Mouse (Mus musculus): Measurements from ENCODE around the gene Kcnd3. TPM values are rescaled to one million over a fixed set of nuclear protein-coding genes. Genes with fewer than 3 reads are reported as not detected.

Gene Kcnd3
- polyA plus RNA-seq, 1 experiment from 2014 or later = 0.62 TPM

- ATAC-seq (replicated peaks; ENCODE audit: extremely low read depth, insufficient read depth, low FRiP score) = no peak
- Histone ChIP-seq H3K4me1 (ENCODE audit: control insufficient read depth, insufficient read depth, low read length) (no peaks in the 10 kb centered on the region), H3K27me3 (ENCODE audit: control insufficient read depth, insufficient read depth, low read length) (no peaks in the 10 kb centered on the region), H3K4me3 (ENCODE audit: low read length) (no peak overlapping the region), H3K9ac (ENCODE audit: low read length) (no peak overlapping the region), H3K4me2 (ENCODE audit: low read depth, low read length) (no peak overlapping the region), H3K36me3 (ENCODE audit: control insufficient read depth, insufficient read depth) (no peaks in the 10 kb centered on the region), H3K27ac (ENCODE audit: low read length) (no peak overlapping the region), H3K9me3 (replicated peaks; ENCODE audit: control insufficient read depth, low read length) (no peaks in the 10 kb centered on the region)
- 28% methylated on average over 3 of the region's 3 CpGs for WGBS
Observed at GRCm38 (mm10) chr3:105570818-105571217, 118.7 kb downstream of the Kcnd3 start.

GRCm38 (mm10) chr3:105571944-105572343 is 119.8 kb downstream of the Kcnd3 start:
- no peak overlapping the region for H3K27ac ChIP-seq (ENCODE audit: low read length)
- no peak overlapping the region for H3K4me2 ChIP-seq (ENCODE audit: low read depth, low read length)
- no peak overlapping the region for H3K9ac ChIP-seq (ENCODE audit: low read length)
- no peak overlapping the region for H3K4me3 ChIP-seq (ENCODE audit: low read length)
- no peak for ATAC-seq (replicated peaks; ENCODE audit: extremely low read depth, insufficient read depth, low FRiP score)
- H3K4me1 ChIP-seq (ENCODE audit: control insufficient read depth, insufficient read depth, low read length) = no peaks in the 10 kb centered on the region
- no peaks in the 10 kb centered on the region for H3K36me3 ChIP-seq (ENCODE audit: control insufficient read depth, insufficient read depth)
- WGBS = 52% methylated on average over 1 of the region's 1 CpGs
- no peaks in the 10 kb centered on the region for H3K27me3 ChIP-seq (ENCODE audit: control insufficient read depth, insufficient read depth, low read length)
- no peaks in the 10 kb centered on the region for H3K9me3 ChIP-seq (replicated peaks; ENCODE audit: control insufficient read depth, low read length)

DNA sequence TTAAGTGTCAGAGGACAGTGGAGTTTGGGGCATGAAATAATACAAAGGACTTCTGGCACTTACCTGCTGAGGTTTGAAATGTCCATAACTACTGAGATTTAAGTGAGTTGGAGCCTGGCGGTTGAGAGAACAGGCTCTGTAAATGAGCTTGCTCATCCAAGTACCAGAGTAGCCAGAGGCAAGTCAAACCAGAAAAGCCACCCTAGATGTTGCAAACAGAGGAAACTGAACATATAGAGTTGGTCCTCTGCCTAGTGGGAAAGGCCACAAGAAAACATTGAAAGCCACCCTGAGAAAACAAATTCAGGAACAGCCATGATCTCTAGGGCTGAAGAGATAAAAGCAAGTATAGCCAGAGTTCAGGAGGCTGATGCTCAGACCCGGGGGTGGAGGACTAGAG is 121.0 kb downstream of the Kcnd3 start:
- no peak for ATAC-seq (replicated peaks; ENCODE audit: extremely low read depth, insufficient read depth, low FRiP score)
- no peak overlapping the region for H3K9ac ChIP-seq (ENCODE audit: low read length)

DNA sequence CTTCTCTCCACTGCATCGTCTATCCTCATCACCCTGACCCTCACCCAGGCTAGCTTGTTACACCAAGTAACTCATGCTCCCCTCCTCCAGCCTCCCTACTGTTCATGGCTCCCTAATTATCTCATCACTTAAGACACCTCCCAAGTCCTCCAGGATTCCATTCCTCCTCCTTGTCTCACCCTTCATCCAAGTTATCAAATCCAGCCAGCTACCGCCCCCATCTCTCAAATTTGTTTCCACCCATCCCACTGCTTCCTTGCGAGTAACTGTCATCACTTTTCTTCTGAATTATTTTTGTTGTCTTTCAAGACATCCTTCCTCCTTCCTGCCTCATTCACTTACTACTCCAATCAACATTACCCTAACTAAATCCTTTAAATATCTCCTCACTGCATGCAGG is 126.2 kb downstream of the Kcnd3 start:
- Histone ChIP-seq H3K36me3 (ENCODE audit: control insufficient read depth, insufficient read depth) (no peaks in the 10 kb centered on the region), H3K4me2 (ENCODE audit: low read depth, low read length) (no peak overlapping the region), H3K27me3 (ENCODE audit: control insufficient read depth, insufficient read depth, low read length) (no peaks in the 10 kb centered on the region), H3K4me3 (ENCODE audit: low read length) (no peak overlapping the region), H3K4me1 (ENCODE audit: control insufficient read depth, insufficient read depth, low read length) (no peaks in the 10 kb centered on the region), H3K9ac (ENCODE audit: low read length) (no peak overlapping the region), H3K9me3 (replicated peaks; ENCODE audit: control insufficient read depth, low read length) (no peaks in the 10 kb centered on the region), H3K27ac (ENCODE audit: low read length) (no peak overlapping the region)
- no peak for ATAC-seq (replicated peaks; ENCODE audit: extremely low read depth, insufficient read depth, low FRiP score)
- 59% methylated on average over 3 of the region's 3 CpGs for WGBS

More for the DNA sequence above, 121.0 kb downstream of the Kcnd3 start:
- 72% methylated on average over 2 of the region's 2 CpGs for WGBS
- Histone ChIP-seq H3K27me3 (ENCODE audit: control insufficient read depth, insufficient read depth, low read length) (no peaks in the 10 kb centered on the region), H3K36me3 (ENCODE audit: control insufficient read depth, insufficient read depth) (no peaks in the 10 kb centered on the region), H3K4me2 (ENCODE audit: low read depth, low read length) (no peak overlapping the region), H3K4me1 (ENCODE audit: control insufficient read depth, insufficient read depth, low read length) (no peaks in the 10 kb centered on the region), H3K9me3 (replicated peaks; ENCODE audit: control insufficient read depth, low read length) (no peaks in the 10 kb centered on the region), H3K27ac (ENCODE audit: low read length) (no peak overlapping the region), H3K4me3 (ENCODE audit: low read length) (no peak overlapping the region)

- ATAC-seq (replicated peaks; ENCODE audit: extremely low read depth, insufficient read depth, low FRiP score) = no peak
- Histone ChIP-seq H3K4me3 (ENCODE audit: low read length) (no peak overlapping the region), H3K9me3 (replicated peaks; ENCODE audit: control insufficient read depth, low read length) (no peaks in the 10 kb centered on the region), H3K9ac (ENCODE audit: low read length) (no peak overlapping the region), H3K27ac (ENCODE audit: low read length) (no peak overlapping the region), H3K36me3 (ENCODE audit: control insufficient read depth, insufficient read depth) (no peaks in the 10 kb centered on the region), H3K4me1 (ENCODE audit: control insufficient read depth, insufficient read depth, low read length) (no peaks in the 10 kb centered on the region), H3K27me3 (ENCODE audit: control insufficient read depth, insufficient read depth, low read length) (no peaks in the 10 kb centered on the region), H3K4me2 (ENCODE audit: low read depth, low read length) (no peak overlapping the region)
- 49% methylated on average over 6 of the region's 6 CpGs for WGBS
Observed at GRCm38 (mm10) chr3:105581119-105581518, 129.0 kb downstream of the Kcnd3 start.

DNA sequence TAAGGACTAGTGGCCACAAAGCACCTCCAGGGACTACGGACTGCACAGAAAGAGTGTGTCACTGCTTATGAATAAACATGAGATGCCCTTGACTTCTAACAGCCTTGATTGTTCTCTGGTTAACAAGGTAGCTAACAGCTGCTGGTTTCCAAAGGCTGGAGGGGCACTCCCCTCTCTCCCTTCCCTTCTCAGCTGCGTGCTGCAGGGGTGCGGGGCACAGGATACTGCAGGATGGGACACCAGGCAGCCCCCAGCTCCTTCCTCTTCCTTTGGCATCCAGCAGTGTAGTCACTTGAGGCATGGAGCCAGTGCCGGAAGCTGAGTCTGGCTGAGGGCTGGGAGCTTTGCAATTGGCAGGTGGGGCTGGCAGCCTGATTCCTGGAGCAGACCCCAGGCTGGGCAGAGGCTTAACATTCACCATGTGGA is 133.6 kb downstream of the Kcnd3 start:
- Histone ChIP-seq H3K4me2 (ENCODE audit: low read depth, low read length) (no peak overlapping the region), H3K27ac (ENCODE audit: low read length) (no peak overlapping the region), H3K9ac (ENCODE audit: low read length) (no peak overlapping the region), H3K4me1 (ENCODE audit: control insufficient read depth, insufficient read depth, low read length) (no peaks in the 10 kb centered on the region), H3K27me3 (ENCODE audit: control insufficient read depth, insufficient read depth, low read length) (no peaks in the 10 kb centered on the region), H3K4me3 (ENCODE audit: low read length) (no peak overlapping the region), H3K9me3 (replicated peaks; ENCODE audit: control insufficient read depth, low read length) (no peaks in the 10 kb centered on the region), H3K36me3 (ENCODE audit: control insufficient read depth, insufficient read depth) (no peaks in the 10 kb centered on the region)
- ATAC-seq (replicated peaks; ENCODE audit: extremely low read depth, insufficient read depth, low FRiP score) = no peak; the same call in 1 of the 2 replicates
- WGBS = 26% methylated on average over 4 of the region's 4 CpGs

DNA sequence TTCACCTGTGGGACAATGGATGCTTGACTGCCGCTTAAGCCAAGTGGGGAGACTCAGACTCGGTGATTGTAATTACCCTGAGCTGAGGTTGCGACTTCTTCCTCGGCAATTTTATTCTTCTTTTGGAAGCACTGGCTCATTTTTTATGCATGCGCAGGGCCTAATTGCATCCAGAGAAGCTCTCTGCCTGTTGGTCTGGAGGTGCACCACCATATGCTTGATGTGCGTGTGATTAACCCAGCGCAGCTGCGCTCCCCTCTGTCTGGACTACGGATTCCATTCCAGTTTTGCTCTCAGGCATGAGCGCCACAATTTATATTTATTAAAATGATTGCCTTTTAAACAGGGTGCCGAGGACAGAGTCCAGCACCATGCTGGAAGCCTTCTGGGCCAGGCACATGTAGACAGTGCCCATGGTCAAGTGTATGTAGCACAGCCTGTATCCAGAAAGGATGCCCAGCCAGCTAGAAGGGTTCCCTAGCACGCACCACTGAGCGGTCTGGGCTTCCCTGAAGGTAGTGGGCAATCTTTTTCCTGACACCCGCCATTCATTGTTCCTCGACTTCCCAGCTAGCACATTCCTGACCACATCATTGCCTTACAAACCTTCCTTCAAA is 138.0 kb downstream of the Kcnd3 start:
- H3K9ac ChIP-seq (ENCODE audit: low read length) = no peak overlapping the region
- no peak overlapping the region for H3K27ac ChIP-seq (ENCODE audit: low read length)
- H3K4me3 ChIP-seq (ENCODE audit: low read length) = no peak overlapping the region
- 0 out of 2 replicates have a peak, but pooled peaks cover 3% of the 10 kb centered on the region for H3K4me1 ChIP-seq (ENCODE audit: control insufficient read depth, insufficient read depth, low read length)
- no peaks in the 10 kb centered on the region for H3K27me3 ChIP-seq (ENCODE audit: control insufficient read depth, insufficient read depth, low read length)
- no peaks in the 10 kb centered on the region for H3K9me3 ChIP-seq (replicated peaks; ENCODE audit: control insufficient read depth, low read length)
- WGBS = 81% methylated on average over 15 of the region's 15 CpGs
- H3K36me3 ChIP-seq (ENCODE audit: control insufficient read depth, insufficient read depth) = no peaks in the 10 kb centered on the region
- H3K4me2 ChIP-seq (ENCODE audit: low read depth, low read length) = no peak overlapping the region
- ATAC-seq (replicated peaks; ENCODE audit: extremely low read depth, insufficient read depth, low FRiP score) = no peak

- Histone ChIP-seq H3K4me1 (ENCODE audit: control insufficient read depth, insufficient read depth, low read length) (0 out of 2 replicates have a peak, but pooled peaks cover 3% of the 10 kb centered on the region), H3K36me3 (ENCODE audit: control insufficient read depth, insufficient read depth) (no peaks in the 10 kb centered on the region), H3K27ac (ENCODE audit: low read length) (no peak overlapping the region), H3K9me3 (replicated peaks; ENCODE audit: control insufficient read depth, low read length) (no peaks in the 10 kb centered on the region), H3K4me3 (ENCODE audit: low read length) (no peak overlapping the region), H3K9ac (ENCODE audit: low read length) (no peak overlapping the region), H3K4me2 (ENCODE audit: low read depth, low read length) (no peak overlapping the region), H3K27me3 (ENCODE audit: control insufficient read depth, insufficient read depth, low read length) (no peaks in the 10 kb centered on the region)
- 76% methylated on average over 1 of the region's 1 CpGs for WGBS
- no peak for ATAC-seq (replicated peaks; ENCODE audit: extremely low read depth, insufficient read depth, low FRiP score)
Observed at GRCm38 (mm10) chr3:105591766-105592165, 139.6 kb downstream of the Kcnd3 start.

DNA sequence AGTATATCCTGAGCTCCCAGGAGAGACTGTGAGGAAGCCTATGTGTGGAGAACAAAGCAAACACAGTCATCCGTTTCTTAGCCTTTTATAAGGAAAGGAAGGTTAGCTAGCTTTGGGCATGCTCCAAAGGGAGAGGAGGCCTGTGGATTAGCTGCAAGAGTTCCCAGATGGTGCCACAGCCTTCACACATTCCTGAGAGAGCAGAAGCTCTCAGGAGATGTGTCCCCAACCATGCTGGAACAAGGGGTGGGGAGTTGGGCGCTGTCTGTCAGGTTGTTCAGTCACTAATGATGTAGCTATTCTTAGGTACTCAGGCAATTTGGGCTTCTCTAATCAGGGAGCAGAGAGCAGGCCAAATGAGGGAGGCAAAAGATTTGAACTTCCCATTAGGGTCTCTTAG is 140.1 kb downstream of the Kcnd3 start:
- Histone ChIP-seq H3K27ac (ENCODE audit: low read length) (no peak overlapping the region), H3K9ac (ENCODE audit: low read length) (no peak overlapping the region), H3K4me2 (ENCODE audit: low read depth, low read length) (no peak overlapping the region), H3K27me3 (ENCODE audit: control insufficient read depth, insufficient read depth, low read length) (no peaks in the 10 kb centered on the region), H3K4me3 (ENCODE audit: low read length) (no peak overlapping the region), H3K9me3 (replicated peaks; ENCODE audit: control insufficient read depth, low read length) (no peaks in the 10 kb centered on the region), H3K36me3 (ENCODE audit: control insufficient read depth, insufficient read depth) (no peaks in the 10 kb centered on the region), H3K4me1 (ENCODE audit: control insufficient read depth, insufficient read depth, low read length) (0 out of 2 replicates have a peak, but pooled peaks cover 3% of the 10 kb centered on the region)
- 47% methylated on average over 2 of the region's 2 CpGs for WGBS
- ATAC-seq (replicated peaks; ENCODE audit: extremely low read depth, insufficient read depth, low FRiP score) = no peak

Data from heart, embryonic 16.5 days (tissue).